Mouse (Mus musculus) gastrocnemius, postnatal 25 days (tissue): ENCODE results near the gene Scn1b. TPM values are rescaled to one million over a fixed set of nuclear protein-coding genes. Genes with fewer than 3 reads are reported as not detected.
A peak's percentile ranks its signal among the peaks of the same experiment; 100 is the strongest.

Experiments
- DNase-seq: peaks from one replicate; pipeline ENCODE4 v3.0.0; 2022
- total RNA-seq, 2 experiments: library from RNA; stranded (reverse); gene quantifications; 1 replicate in 1 of 2; 2 replicates in 1 of 2; pipeline ENCODE4 v1.2.3; 2021

Gene Scn1b
- total RNA-seq, 2 experiments from 2014 or later, result 787 to 821 TPM

GRCm38 (mm10) chr7:31149751-31150565, 23.2 kb upstream of the Scn1b start:
- DNase-seq, result no peak

- DNase-seq, result no peak
Measured at GRCm38 (mm10) chr7:31149271-31149670, 22.5 kb upstream of the Scn1b start.

- peak; percentile 79 for DNase-seq
Measured at GRCm38 (mm10) chr7:31148756-31149155, 22.0 kb upstream of the Scn1b start.

GRCm38 (mm10) chr7:31148086-31148485, 21.3 kb upstream of the Scn1b start:
- DNase-seq, result no peak

- no peak for DNase-seq
Measured at GRCm38 (mm10) chr7:31145596-31146160, 18.9 kb upstream of the Scn1b start.

DNA sequence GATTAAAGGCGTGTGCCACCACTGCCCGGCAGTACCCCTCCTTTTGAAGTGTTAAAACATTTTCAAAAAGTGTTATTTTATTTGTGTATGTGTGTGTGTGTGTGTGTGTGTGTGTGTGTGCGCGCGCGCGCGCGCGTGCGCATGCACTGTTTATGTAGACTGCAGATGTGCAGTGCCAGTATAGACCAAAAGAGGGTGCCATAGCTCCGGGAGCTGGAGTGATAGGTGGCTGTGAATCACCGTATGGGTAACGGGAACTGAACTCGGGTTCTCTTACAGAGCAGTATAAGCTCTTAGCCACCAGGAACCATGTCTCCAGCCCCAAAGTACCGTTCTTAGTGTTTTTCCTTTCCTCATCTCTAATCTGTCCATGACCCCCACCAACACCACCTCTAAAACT, 18.1 kb upstream of the Scn1b start:
- DNase-seq, result no peak

GRCm38 (mm10) chr7:31140941-31141340, 14.1 kb upstream of the Scn1b start:
- no peak for DNase-seq

DNA sequence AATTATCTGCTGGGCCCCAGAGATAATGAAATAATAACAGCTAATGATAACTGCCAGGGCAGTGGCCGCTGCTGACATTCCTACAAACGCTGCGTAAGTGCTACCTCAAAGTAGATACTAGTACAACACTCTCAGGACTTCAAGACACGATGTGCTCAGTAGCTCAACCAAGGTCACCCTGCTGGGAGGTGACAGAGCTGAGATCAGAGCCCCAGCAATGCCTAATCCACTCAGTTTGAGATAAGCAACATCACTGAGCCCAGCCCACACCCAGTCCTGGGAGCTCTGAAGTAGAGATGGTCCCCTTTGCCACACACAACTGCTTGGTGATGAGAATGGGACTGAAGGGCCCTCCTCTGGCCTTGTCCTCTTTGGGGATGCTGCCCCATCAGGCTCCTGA, 13.5 kb upstream of the Scn1b start:
- no peak for DNase-seq

DNA sequence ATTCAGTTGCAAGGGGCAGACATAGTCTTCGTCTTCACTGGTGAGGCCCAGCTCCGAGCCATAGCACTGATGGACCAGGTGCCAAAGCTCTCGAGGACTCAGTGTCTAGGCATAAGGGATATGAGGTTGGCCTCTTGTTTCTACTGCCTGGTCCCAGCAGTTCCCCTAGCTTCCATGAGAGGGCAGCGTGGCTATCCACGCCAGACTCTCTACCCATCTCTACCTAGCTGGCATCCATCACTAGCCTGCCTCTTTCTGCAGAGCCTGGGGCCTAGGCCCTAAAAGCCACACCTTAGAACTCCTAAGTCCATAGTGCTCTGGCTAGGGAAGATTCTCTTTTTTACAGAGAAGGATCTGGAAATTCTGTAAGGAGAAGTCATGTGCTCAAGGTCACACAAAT, 13.0 kb upstream of the Scn1b start:
- peak; percentile 54 for DNase-seq

- no peak for DNase-seq
Measured at GRCm38 (mm10) chr7:31135717-31136116, 8.9 kb upstream of the Scn1b start.

GRCm38 (mm10) chr7:31131866-31132265, 5.1 kb upstream of the Scn1b start:
- no peak for DNase-seq

- DNase-seq, result no peak
Measured at GRCm38 (mm10) chr7:31130841-31131240, 4.0 kb upstream of the Scn1b start.

- DNase-seq, result no peak
Measured at GRCm38 (mm10) chr7:31130197-31130596, 3.4 kb upstream of the Scn1b start.

DNA sequence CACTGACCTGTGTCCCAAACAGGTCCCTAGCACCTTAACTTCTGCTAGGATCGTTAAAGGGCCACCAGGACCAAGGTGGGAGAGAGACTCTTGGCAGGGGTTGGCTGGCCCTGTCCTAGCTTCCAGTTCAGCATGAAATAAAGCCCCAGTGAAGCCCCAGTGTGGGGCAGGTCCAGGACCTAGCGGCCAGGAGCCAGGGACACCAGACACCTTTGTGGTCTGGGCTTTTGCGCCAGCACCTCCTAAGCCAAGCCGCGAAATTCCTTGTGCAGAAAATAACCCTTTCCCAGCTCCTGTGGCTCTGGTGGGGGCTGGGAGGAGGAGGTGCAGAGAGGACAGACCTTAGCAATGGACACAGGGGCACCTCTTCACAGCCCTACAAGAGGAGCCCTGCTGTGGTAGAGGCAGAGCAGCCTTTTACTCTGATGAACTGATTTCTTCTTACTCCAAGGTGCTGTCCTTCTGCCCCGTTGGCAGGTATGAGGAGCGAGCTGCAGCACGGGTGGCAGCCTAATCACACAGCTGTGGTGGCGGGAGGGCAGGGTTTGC, 1.4 kb upstream of the Scn1b start:
- DNase-seq, result peak; percentile 64

GRCm38 (mm10) chr7:31126211-31126751, 522 bp downstream of the Scn1b start:
- DNase-seq, result peak; percentile 83

GRCm38 (mm10) chr7:31125116-31125515, 1.7 kb downstream of the Scn1b start:
- DNase-seq, result no peak

- no peak for DNase-seq
Measured at GRCm38 (mm10) chr7:31124381-31124780, 2.4 kb downstream of the Scn1b start.

DNA sequence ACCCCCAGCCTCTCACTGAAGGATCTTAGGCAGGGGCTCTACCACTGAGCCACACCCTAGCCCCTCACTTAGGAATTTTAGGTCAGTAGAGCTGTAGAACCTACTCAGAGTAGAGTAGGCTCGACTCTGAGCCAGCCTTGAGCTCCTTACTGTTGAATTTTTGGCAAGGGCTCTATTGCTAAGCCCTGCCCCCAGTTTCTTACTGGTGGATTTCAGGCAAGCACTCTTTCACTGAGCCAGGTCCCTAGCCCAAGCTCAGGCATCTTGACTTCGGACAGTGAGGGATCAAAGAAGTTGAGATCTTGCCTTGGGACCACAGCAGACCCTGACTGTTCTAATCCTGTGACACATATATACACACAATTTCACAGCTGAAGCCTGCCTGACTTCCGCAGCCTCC, 3.1 kb downstream of the Scn1b start:
- no peak for DNase-seq

- DNase-seq, result no peak
Measured at GRCm38 (mm10) chr7:31122641-31123631, 3.9 kb downstream of the Scn1b start.

DNA sequence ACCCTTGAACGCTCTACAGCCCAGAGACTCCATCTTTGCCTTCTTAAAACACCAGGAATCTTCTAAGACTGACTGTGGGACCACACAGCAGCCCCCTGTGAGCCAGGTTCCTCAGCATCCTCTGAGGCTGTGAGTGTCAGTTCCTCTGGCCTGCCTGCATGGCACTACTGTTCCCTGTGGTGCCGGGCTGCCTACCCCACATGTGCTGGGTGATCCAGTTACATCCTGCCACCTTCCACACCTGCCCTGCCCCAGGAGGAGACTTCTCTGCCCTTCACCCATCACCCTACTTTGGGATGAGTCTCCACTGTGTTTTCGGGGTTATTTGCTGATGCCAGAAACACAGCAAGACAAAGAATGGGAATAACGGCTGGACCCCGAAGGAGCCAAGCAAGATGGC, 7.2 kb downstream of the Scn1b start:
- DNase-seq, result no peak

GRCm38 (mm10) chr7:31118486-31118885, 8.3 kb downstream of the Scn1b start:
- DNase-seq, result peak; percentile 84

DNA sequence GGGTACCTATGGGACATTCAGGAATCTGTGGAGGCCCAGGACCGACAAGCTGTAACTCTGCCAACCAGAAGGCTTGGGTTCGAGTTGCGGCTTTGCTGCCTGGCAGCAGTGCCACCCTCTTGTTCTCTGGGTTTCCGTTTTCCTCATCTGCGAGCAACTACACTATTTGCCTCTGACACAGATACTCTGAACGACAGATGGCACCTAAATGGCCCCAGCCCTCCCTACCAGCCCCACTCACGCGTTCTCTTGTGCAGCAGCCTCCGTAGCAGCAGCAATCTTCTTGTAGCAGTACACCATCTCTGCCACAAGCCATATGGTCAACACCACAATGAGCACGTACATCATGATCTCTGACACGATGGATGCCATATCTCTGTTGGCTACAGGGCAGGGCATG, 9.3 kb downstream of the Scn1b start:
- DNase-seq, result no peak
